Mouse (Mus musculus) adipocyte (in vitro differentiated cells): ENCODE measurements around the gene St3gal5.

Experiments used
- DNase-seq: peaks from one replicate; pipeline ENCODE4 v3.0.0-alpha.2; 2016; ENCODE audit warnings: low spot score

Gene St3gal5

GRCm38 (mm10) chr6:72164321-72165275 lies 67.2 kb downstream of the St3gal5 start:
- DNase-seq: peak; percentile 97

GRCm38 (mm10) chr6:72165907-72166306 lies 68.5 kb downstream of the St3gal5 start:
- DNase-seq: no peak

GRCm38 (mm10) chr6:72171391-72171790 lies 74.0 kb downstream of the St3gal5 start:
- no peak for DNase-seq

- DNase-seq: no peak
These were observed 76.0 kb downstream of the St3gal5 start for GRCm38 (mm10) chr6:72173350-72173749.

GRCm38 (mm10) chr6:72175419-72175818 lies 78.0 kb downstream of the St3gal5 start:
- no peak for DNase-seq

- no peak for DNase-seq
These were observed 78.6 kb downstream of the St3gal5 start for GRCm38 (mm10) chr6:72176004-72176403.

GRCm38 (mm10) chr6:72177417-72177816 lies 80.0 kb downstream of the St3gal5 start:
- DNase-seq: no peak

- no peak for DNase-seq
These were observed 81.6 kb downstream of the St3gal5 start for GRCm38 (mm10) chr6:72179006-72179405.

- no peak for DNase-seq
These were observed 82.4 kb downstream of the St3gal5 start for GRCm38 (mm10) chr6:72179562-72180502.

GRCm38 (mm10) chr6:72184576-72184975 lies 87.2 kb downstream of the St3gal5 start:
- DNase-seq: no peak

- peak; percentile 79 for DNase-seq
These were observed 88.6 kb downstream of the St3gal5 start for GRCm38 (mm10) chr6:72185893-72186490.

GRCm38 (mm10) chr6:72186809-72187208 lies 89.4 kb downstream of the St3gal5 start:
- DNase-seq: no peak

GRCm38 (mm10) chr6:72189061-72189863 lies 91.9 kb downstream of the St3gal5 start:
- peak; percentile 50 for DNase-seq

GRCm38 (mm10) chr6:72190120-72190519 lies 92.7 kb downstream of the St3gal5 start:
- DNase-seq: no peak

GRCm38 (mm10) chr6:72190577-72190976 lies 93.2 kb downstream of the St3gal5 start:
- DNase-seq: no peak

GRCm38 (mm10) chr6:72196660-72197059 lies 99.3 kb downstream of the St3gal5 start:
- DNase-seq: no peak

- no peak for DNase-seq
These were observed 100.1 kb downstream of the St3gal5 start for GRCm38 (mm10) chr6:72197515-72197914.

- DNase-seq: no peak
These were observed 103.3 kb downstream of the St3gal5 start for GRCm38 (mm10) chr6:72200595-72201256.

- no peak for DNase-seq
These were observed 105.3 kb downstream of the St3gal5 start for GRCm38 (mm10) chr6:72202732-72203131.

GRCm38 (mm10) chr6:72203279-72203678 lies 105.9 kb downstream of the St3gal5 start:
- DNase-seq: no peak
